Mouse (Mus musculus) macrophage (primary cell): ENCODE measurements around the gene Cpxm1. TPM values are rescaled to one million over a fixed set of nuclear protein-coding genes. Genes with fewer than 3 reads are reported as not detected.

Experiments used
- polyA plus RNA-seq: library from polyadenylated mRNA; stranded (reverse); fragments of 250-400 nt; gene quantifications from 3 replicates; pipeline ENCODE4 v1.2.4, GENCODE M21; 2018; ENCODE audit warnings: inconsistent platforms

Gene Cpxm1
- polyA plus RNA-seq, 1 experiment from 2014 or later, result not detected

Other genes starting within 250 kb of the Cpxm1 start
- 53.8 to 226 TPM (median 142 TPM) in 3 replicates for gene Snrpb, start 218.2 kb downstream of the Cpxm1 start, polyA plus RNA-seq
- not detected in 3 replicates for gene Tmc2, start 202.4 kb downstream of the Cpxm1 start, polyA plus RNA-seq
- 38.9 to 156 TPM (median 72.2 TPM) in 3 replicates for gene Nop56, start 123.1 kb downstream of the Cpxm1 start, polyA plus RNA-seq
- gene Idh3b, start 113.0 kb downstream of the Cpxm1 start, polyA plus RNA-seq, result 93.5 to 120 TPM (median 103 TPM) in 3 replicates
- not detected in 3 replicates for gene Ebf4, start 102.4 kb downstream of the Cpxm1 start, polyA plus RNA-seq
- not detected in 3 replicates for gene Gm28372, start 7.7 kb upstream of the Cpxm1 start, polyA plus RNA-seq
- gene 1700020A23Rik, start 7.7 kb upstream of the Cpxm1 start, polyA plus RNA-seq, result not detected in 3 replicates
- gene Tmem239, start 8.9 kb upstream of the Cpxm1 start, polyA plus RNA-seq, result not detected in 3 replicates
- gene Vps16, start 26.8 kb upstream of the Cpxm1 start, polyA plus RNA-seq, result 40.1 to 54.6 TPM (median 47.9 TPM) in 3 replicates
- 9.0 to 12.8 TPM (median 11.4 TPM) in 3 replicates for gene Pced1a, start 27.1 kb upstream of the Cpxm1 start, polyA plus RNA-seq
- gene Ptpra, start 52.7 kb upstream of the Cpxm1 start, polyA plus RNA-seq, result 146 to 403 TPM (median 209 TPM) in 3 replicates
- 14.0 to 43.6 TPM (median 23.4 TPM) in 3 replicates for gene Mrps26, start 166.2 kb upstream of the Cpxm1 start, polyA plus RNA-seq
- not detected in 3 replicates for gene Oxt, start 178.6 kb upstream of the Cpxm1 start, polyA plus RNA-seq
- gene Avp, start 185.0 kb upstream of the Cpxm1 start, polyA plus RNA-seq, result not detected in 3 replicates
- gene Fastkd5, start 232.5 kb upstream of the Cpxm1 start, polyA plus RNA-seq, result 5.1 to 6.4 TPM (median 6.0 TPM) in 3 replicates
- 3.2 to 4.9 TPM (median 3.9 TPM) in 3 replicates for gene Ubox5, start 232.5 kb upstream of the Cpxm1 start, polyA plus RNA-seq
- 1.2 to 1.6 TPM (median 1.4 TPM) in 3 replicates for gene Lzts3, start 245.2 kb upstream of the Cpxm1 start, polyA plus RNA-seq